Mouse (Mus musculus) urinary bladder, postnatal 10 days (tissue): Measurements from ENCODE around the gene Olfr1173.

Experiments used
- DNase-seq: peaks from one replicate; pipeline ENCODE4 v3.0.0; 2022; ENCODE audit warnings: low spot score

Gene Olfr1173

DNA sequence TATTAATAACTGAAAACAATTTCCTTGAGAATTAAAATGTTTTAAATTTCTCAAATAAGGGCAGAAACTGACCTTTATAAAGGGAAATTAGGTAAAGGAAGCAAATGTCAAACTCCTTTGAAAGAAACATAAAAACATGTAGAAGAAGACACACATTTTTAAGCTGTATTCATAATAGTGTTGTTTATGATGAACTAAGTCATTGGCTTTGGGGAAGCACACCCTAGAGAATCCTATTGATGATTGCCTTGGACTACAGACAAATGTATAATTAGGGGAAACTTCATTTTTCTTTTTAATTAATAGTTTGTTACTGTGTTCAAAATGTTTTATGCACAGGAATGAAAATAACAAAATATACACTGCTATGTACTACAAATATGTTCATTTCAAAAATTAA, at the start of gene Olfr1173:
TSS of gene Olfr1173 (minus strand) at position 101 of the 400 bp plus-strand sequence.
- DNase-seq = no peak

DNA sequence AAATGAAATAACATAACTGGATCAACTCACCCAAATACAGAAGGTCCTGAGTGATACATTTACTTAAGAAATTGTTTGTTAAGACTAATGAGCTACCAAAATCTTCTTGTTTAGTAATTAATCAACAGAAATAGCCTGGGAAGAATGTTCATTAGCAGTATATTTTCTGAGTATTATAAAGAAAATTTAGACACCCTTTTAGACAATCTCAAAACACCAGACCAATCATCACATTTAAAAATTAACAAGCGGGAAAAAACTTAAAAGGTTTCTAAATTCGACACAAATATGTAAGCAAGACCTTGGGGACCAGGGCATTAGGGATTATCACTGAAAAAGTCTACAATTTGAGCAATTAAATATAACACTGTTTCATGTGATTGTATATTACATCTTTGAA, 47.4 kb upstream of the Olfr1173 start, which contains the start of gene Olfr1175-ps:
TSS of gene Olfr1175-ps (minus strand) at position 101 of the 400 bp plus-strand sequence.
- DNase-seq = no peak

DNA sequence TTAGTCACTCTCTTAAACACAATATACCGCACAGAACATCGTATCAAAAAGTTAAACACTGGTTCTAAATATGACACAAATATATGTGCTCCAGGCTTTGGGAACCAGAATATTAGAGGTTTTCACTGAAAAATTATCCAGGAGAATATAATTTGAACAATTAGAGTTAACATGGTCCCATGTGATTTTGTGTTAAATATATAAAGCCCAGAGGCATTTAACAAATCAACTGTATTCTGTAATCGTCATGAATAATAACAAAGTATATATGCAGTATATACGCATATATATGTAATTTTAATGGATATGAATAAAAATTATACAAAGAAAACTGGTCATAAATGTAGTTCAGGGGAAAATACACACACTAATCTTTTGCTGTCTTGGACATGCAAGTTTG, 35.4 kb upstream of the Olfr1173 start, which contains the start of gene Olfr1174-ps:
TSS of gene Olfr1174-ps (minus strand) at position 101 of the 400 bp plus-strand sequence.
- DNase-seq = no peak

DNA sequence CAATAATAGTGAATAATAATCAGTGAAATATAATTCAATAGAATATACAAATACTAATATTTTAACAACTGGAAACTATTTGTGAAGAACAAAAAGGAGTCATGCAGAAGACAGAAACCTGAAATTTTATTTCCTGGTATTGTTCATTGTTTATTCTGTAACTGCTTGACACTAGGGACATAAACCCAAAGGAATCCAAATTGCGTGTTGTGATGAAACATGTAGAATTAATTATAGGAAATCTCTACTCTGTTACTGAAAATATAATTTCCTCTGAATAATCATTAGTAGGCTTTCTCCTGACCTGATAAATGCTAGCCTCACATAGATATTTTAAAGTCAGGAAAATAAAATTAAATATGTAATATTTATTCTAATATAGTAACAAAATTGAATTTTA, 51.4 kb downstream of the Olfr1173 start, which contains the start of gene Olfr1170:
TSS of gene Olfr1170 (minus strand) at position 101 of the 400 bp plus-strand sequence.
- DNase-seq = no peak
